Mouse (Mus musculus): ENCODE data around the gene Ctbp2.

GRCm38 (mm10) chr7:133089621-133090260 lies 34.4 kb downstream of the Ctbp2 start:
- TF ChIP-seq EP300 (IDR thresholded peaks at IDR 0.05; ENCODE audit: low read depth) (no peak), CTCF (IDR thresholded peaks at IDR 0.05; ENCODE audit: low read depth) (no peak)
